Mouse (Mus musculus) heart, embryonic 12.5 days (tissue): ENCODE data around the gene Rnf148. TPM values are rescaled to one million over a fixed set of nuclear protein-coding genes. Genes with fewer than 3 reads are reported as not detected.

Experiments
- polyA plus RNA-seq: library from polyadenylated mRNA; unstranded; fragments of >200 nt; fragmentation: Nextera tagmentation; extraction: Ambion mirVana; gene quantifications from 2 replicates; pipeline ENCODE4 v1.2.1, GENCODE M21; 2016

Rnf148 gene
- polyA plus RNA-seq, 1 experiment from 2014 or later, result not detected

Other genes with a start within 250 kb of the Rnf148 start
- not detected in 2 replicates for gene Rnf133, start 4.8 kb downstream of the Rnf148 start, polyA plus RNA-seq
- 1.0 and 1.1 TPM in 2 replicates for gene Cadps2, start 184.3 kb upstream of the Rnf148 start, polyA plus RNA-seq